Mouse (Mus musculus) C2C12 (cell line): ENCODE measurements around the gene Vav1.

Experiments
- CTCF ChIP-seq: IDR thresholded peaks from one replicate; pipeline ENCODE4 v1.5.1; 2011; ENCODE audit not compliant: control insufficient read depth, insufficient read depth, insufficient read length
- USF1 ChIP-seq: IDR thresholded peaks from one replicate; pipeline ENCODE4 v1.6.1; 2011; ENCODE audit warnings: low read depth, mild to moderate bottlenecking, control low read depth, moderate library complexity

DNA sequence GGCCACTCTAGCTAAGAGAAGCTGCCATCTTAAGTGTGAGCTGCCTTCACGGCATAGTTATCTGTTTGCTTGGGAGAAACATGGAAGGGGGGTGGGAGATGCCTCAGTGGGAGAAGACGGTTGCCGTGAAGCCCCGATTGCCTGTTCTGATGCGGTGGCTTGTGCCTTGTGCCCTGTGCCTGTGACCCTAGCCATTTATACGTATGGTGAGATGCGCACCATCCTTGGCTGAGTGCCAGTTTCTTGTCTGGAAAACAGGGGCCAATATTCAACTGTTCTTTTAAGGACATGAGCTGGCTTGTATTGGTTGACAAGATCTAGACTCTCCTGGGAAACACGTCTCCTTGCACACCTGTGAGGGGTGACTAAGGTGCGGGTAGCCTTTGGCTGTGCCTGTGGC, 72.2 kb downstream of the Vav1 start:
- no peak for TF ChIP-seq CTCF
- TF ChIP-seq USF1, result no peak
